Mouse (Mus musculus): Measurements from ENCODE around the gene Zranb2. TPM values are rescaled to one million over a fixed set of nuclear protein-coding genes. Genes with fewer than 3 reads are reported as not detected.
A peak's percentile ranks its signal among the peaks of the same experiment; 100 is the strongest.

The Zranb2 gene
- polyA plus RNA-seq, 1 experiment from 2014 or later, result 105 TPM

DNA sequence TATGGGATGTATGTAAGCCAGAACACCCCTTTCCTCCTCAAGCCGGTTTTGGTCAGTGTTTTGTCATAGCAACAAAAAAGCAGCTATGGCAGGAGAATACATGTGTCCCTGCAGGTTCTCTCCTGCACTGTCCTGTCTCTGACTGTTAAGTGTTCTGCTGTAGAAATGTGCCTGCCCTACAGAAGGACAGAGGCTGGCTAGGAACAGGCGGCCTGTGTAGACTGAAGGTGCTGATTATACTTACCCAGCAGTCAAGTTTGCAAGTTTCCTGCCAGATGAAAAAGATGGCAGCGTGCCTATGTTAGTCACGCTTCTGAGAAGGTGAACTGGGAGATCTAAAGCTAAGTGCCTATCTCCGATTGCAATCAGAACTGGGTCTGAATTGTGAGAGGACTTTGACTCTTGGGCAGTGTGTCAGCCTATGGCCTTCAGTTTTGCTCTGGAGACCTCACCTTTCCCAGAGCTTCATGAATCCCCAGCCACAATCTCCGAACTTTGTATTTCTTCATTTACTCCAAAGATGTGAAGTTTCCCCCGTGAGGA lies 63.9 kb downstream of the Zranb2 start:
- Histone ChIP-seq H3K9ac (ENCODE audit: low read length) (no peak overlapping the region), H3K4me1 (ENCODE audit: control insufficient read depth, insufficient read depth, low read length) (no peaks in the 10 kb centered on the region), H3K27ac (ENCODE audit: low read depth, low read length) (no peak overlapping the region), H3K36me3 (ENCODE audit: control insufficient read depth, insufficient read depth, low read length) (no peaks in the 10 kb centered on the region), H3K4me3 (ENCODE audit: low read depth, low read length) (no peak overlapping the region), H3K27me3 (replicated peaks; ENCODE audit: control insufficient read depth, insufficient read depth, low read length) (no peaks in the 10 kb centered on the region), H3K9me3 (replicated peaks; ENCODE audit: control insufficient read depth, low read length) (no peaks in the 10 kb centered on the region), H3K4me2 (ENCODE audit: low read length) (no peak overlapping the region)
- ATAC-seq, result no peak
- no peak for DNase-seq (ENCODE audit: low spot score)
- WGBS, result 84% methylated on average over 7 of the region's 7 CpGs

MicroRNA genes within 50 kb of the gene (microRNA counts, 519-probe panel; counts per million panel counts)
- microRNA mmu-miR-186, result not detected

Small RNA genes within 50 kb of the gene (microRNA-seq; reads per million reads assigned to microRNA genes)
- gene Mir186, result 483 reads per million, percentile 75 among the genes with 10 or more reads in this experiment

Other genes with a start within 250 kb of the Zranb2 start
- gene Ptger3, start 32.7 kb downstream of the Zranb2 start, polyA plus RNA-seq (2014; fragmentation: Nextera tagmentation; extraction: Ambion mirVana), result 1.8 and 3.1 TPM in 2 replicates

Measured in forebrain, embryonic 14.5 days (tissue).